Mouse (Mus musculus): ENCODE results near the gene Trim63. TPM values are rescaled to one million over a fixed set of nuclear protein-coding genes. Genes with fewer than 3 reads are reported as not detected.
"Not testable (repeated sequence)": the region's sequence is repeated elsewhere in the genome, so short reads cannot be mapped to it uniquely, and the experiment has no call there.

Gene Trim63
- polyA plus RNA-seq (2012; ENCODE audit: insufficient read depth, low replicate concordance): not detected in 2 replicates

DNA sequence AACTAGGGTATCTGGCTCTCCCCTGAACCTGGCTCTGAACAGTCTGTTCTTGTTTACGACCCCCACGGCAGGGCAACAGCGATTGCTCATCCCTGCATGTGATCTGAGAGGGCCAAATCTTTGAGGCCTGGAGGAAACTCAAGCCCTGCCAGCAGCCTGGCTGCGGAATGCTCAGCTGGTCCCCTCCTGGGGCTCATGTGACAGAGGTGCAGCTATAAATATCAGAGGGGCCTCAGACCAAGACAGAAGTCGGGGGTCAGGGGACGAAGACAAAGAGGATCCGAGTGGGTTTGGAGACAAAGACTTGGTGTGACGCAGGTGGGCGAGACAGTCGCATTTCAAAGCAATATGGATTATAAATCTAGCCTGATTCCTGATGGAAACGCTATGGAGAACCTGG is at the start of gene Trim63:
Trim63 (plus strand) TSS at position 245 of the 400 bp plus-strand sequence.
- Histone ChIP-seq H3K4me3 (replicated peaks) (no peak within 1 kb of the TSS), H3K9me3 (peaks cover 7% of the 10 kb centered on the region), H3K36me3 (replicated peaks; ENCODE audit: low read length) (no peaks in the 10 kb centered on the region), H3K4me1 (0 out of 2 replicates have a peak, but pooled peaks cover 3% of the 10 kb centered on the region), H3K27me3 (replicated peaks) (peaks cover 46% of the 10 kb centered on the region)
- TF ChIP-seq FLI1 (IDR thresholded peaks at IDR 0.05; ENCODE audit: low read length) (no peak), GATA1 (IDR thresholded peaks at IDR 0.05; ENCODE audit: borderline replicate concordance, low read length) (no peak)

DNA sequence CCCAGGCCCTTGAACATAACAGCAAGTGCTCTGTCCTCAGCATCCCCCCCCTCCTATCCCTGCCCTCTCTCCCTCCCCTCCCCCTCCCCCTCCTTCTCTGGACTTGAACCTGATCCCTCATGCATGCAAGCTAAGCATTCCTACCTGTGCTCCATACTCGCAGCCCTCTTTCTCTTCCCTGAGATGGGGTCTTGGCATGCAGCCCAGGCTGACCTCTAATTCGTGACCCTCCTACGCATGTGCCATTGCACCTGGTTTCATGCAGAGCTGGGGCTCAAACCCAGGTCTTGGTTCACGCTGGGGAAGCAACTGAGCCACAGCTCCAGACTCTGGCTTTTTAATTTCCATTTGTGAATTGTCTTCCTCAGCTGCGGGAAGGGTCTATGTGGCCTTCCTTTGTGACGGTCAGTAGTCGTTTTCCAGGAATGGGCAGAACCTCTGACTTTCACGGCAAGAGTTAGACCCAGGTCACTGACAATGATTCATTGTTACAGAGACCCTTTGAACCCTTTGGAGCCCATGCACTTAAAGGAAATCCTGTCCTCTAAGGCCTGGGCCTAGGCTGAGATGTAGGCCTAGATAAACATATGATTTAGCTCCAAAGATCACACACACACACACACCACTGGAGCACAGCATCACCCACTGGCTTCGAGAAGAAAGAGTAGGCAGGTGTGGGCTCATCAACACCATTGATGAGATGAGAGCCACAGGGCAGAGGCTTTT is 48.9 kb upstream of the Trim63 start:
- H3K4me1 ChIP-seq: no peaks in the 10 kb centered on the region
- no peak overlapping the region for H3K4me3 ChIP-seq (replicated peaks)
- peaks cover 24% of the 10 kb centered on the region for H3K9me3 ChIP-seq
- H3K27me3 ChIP-seq (replicated peaks): peaks cover 25% of the 10 kb centered on the region
- no peak for TF ChIP-seq GATA1 (IDR thresholded peaks at IDR 0.05; ENCODE audit: borderline replicate concordance, low read length)
- no peak for TF ChIP-seq FLI1 (IDR thresholded peaks at IDR 0.05; ENCODE audit: low read length)
- H3K36me3 ChIP-seq (replicated peaks; ENCODE audit: low read length): no peaks in the 10 kb centered on the region

DNA sequence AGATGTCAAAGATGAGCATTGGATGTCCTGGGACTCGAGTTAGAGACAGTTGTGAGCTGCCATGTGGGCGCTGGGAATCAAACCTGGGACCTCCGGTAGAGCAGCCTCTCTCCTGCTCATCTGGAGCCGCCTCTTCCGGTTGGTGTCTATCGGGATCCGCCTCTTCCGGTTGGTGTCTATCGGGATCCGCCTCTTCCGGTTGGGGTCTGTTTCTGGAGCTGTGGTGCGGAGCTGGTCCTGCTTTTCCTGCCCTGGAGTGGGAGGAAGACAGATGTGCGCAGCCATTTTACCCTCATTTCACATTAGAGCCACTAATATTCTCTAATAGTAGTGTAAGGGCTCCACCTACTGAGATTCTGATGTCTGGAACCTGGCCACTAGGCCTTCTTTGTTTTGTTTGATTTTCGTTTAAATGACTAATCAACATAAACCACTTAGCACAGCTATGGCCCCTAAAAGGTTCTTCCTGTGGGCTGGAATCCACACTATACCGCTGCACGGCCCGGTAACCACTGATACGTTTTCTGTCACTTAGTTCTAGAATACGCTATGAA is 46.7 kb upstream of the Trim63 start:
- Histone ChIP-seq H3K4me3 (replicated peaks) (no peak overlapping the region), H3K27me3 (replicated peaks) (peaks cover 15% of the 10 kb centered on the region), H3K36me3 (replicated peaks; ENCODE audit: low read length) (no peaks in the 10 kb centered on the region), H3K4me1 (peaks cover 13% of the 10 kb centered on the region), H3K9me3 (peaks cover 13% of the 10 kb centered on the region)
- TF ChIP-seq FLI1 (IDR thresholded peaks at IDR 0.05; ENCODE audit: low read length): no peak
- no peak for TF ChIP-seq GATA1 (IDR thresholded peaks at IDR 0.05; ENCODE audit: borderline replicate concordance, low read length)

DNA sequence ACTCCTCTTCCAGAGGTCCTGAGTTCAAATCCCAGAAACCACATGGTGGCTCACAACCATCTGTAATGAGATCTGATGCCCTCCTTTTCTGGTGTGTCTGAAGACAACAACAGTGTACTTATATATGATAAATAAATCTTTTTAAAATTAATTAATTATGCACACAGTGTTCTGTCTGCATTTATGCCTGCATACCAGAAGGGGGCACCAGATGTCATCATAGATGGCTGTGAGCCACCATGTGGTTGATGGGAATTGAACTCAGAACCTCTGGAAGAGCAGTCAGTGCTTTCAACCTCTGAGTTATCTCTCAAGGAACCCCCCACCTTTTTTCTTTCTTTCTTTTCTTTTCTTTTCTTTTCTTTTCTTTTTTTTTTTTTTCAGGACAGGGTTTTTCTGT is 45.3 kb upstream of the Trim63 start:
- peaks cover 22% of the 10 kb centered on the region for H3K4me1 ChIP-seq
- H3K27me3 ChIP-seq (replicated peaks); H3K36me3 ChIP-seq (replicated peaks; ENCODE audit: low read length); H3K4me3 ChIP-seq (replicated peaks); H3K9me3 ChIP-seq: not testable (repeated sequence)

DNA sequence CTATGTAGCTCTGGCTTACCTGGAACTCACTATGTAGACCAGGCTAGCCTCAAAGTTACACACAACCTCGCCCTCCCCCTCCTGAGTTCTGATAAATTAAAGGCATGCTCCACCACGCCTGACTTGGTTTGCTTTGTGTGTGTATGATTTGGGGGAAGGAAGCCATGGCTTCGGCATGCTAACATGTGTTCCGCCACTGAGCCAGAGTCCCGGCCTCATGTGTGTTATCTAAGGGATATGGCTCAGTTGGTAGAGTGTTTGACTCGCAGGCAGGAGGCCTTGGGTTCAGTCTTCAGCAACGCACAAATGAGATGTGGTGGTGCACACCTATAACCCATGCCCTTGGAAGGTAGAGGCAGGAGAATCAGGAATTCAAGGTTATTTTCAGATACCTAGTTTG is 42.9 kb upstream of the Trim63 start:
- H3K36me3 ChIP-seq (replicated peaks; ENCODE audit: low read length): peaks cover 19% of the 10 kb centered on the region
- peaks cover 3% of the 10 kb centered on the region for H3K27me3 ChIP-seq (replicated peaks)
- peaks cover 3% of the 10 kb centered on the region; the same call in 1 of the 2 replicates for H3K9me3 ChIP-seq
- peaks cover 22% of the 10 kb centered on the region for H3K4me1 ChIP-seq
- H3K4me3 ChIP-seq (replicated peaks): no peak overlapping the region
- TF ChIP-seq FLI1 (IDR thresholded peaks at IDR 0.05; ENCODE audit: low read length) (no peak), GATA1 (IDR thresholded peaks at IDR 0.05; ENCODE audit: borderline replicate concordance, low read length) (no peak)

DNA sequence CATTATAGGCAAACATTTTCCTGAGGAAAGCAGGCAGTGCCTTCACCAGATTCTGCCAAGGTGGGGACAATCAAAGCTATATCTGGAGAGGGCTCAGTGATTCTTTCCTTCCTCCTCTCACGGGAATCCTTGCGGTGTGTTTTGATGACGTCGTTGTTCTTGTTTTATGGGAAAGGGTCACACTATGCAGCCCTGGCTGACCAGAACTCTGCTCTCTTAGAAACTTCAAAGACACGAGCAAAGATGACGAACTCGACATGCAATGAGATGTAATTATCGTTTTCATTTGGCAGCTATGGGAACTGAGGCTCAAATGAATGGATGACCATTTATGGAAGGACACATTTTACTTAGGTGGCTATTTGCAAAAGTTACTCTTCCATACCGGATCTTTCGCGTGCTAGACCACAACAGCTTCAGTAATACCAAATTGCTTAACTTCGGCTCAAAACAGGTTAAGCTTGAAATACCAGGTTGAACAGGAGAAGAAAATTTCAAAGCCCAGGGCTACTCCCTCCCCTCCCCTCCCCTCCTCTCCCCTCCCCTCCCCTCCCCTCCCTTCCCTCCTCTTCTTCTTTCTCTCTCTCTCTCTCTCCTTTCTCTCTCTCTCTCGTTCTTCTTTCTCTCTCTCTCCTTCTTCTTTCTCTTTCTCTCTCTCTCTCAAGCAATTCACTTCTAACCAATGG is 42.0 kb upstream of the Trim63 start:
- peaks cover 28% of the 10 kb centered on the region for H3K36me3 ChIP-seq (replicated peaks; ENCODE audit: low read length)
- peaks cover 3% of the 10 kb centered on the region for H3K27me3 ChIP-seq (replicated peaks)
- H3K4me1 ChIP-seq: peaks cover 22% of the 10 kb centered on the region
- H3K9me3 ChIP-seq: peaks cover 3% of the 10 kb centered on the region; the same call in 1 of the 2 replicates
- H3K4me3 ChIP-seq (replicated peaks): peak overlapping the region; percentile 88
- TF ChIP-seq FLI1 (IDR thresholded peaks at IDR 0.05; ENCODE audit: low read length): no peak
- TF ChIP-seq GATA1 (IDR thresholded peaks at IDR 0.05; ENCODE audit: borderline replicate concordance, low read length): no peak

DNA sequence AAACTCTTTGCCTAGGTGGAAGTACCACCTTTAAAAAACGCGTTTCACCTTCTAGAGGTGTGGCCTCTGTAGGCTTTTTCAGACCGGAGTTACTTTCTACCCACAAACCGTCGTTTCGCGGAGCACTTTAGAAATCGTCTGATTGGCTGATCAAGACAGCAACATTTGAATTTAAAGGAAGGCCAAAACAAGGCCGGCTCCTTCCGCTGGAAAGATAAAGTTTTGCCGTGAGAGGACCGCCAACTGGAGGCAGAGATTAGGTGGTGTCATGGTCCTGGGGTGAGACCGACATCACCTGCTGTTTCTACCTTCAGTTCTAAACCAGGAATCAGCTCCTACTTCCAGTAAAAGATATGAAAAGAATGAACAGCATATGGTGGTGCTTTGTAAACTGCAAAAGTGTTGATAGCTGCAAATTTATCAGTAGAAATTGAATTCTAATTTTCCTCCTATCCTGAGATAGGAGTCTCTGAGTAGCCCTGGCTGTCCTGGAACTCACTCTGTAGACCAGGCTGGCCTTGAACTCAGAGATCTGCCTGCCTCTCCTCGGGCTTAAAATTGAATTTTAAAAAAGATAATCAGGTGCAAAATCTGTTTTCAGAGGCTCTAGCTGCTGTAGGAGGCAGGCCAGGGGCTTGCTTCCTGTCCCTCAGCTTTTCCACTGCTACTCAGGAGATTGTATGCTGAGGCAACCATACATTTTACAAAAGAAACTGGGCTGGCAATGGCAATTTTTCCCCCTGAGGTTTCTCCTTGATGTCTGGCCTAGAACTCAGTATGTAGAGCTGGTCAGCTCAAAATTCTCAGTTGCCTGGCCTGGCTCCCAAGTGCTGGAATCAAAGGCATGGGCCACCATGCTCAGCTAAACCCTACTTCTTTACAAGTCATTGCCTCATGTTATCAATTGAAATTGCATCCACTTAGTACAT is 41.2 kb upstream of the Trim63 start:
- no peaks in the 10 kb centered on the region for H3K9me3 ChIP-seq
- H3K4me3 ChIP-seq (replicated peaks): peak overlapping the region; percentile 88
- TF ChIP-seq GATA1 (IDR thresholded peaks at IDR 0.05; ENCODE audit: borderline replicate concordance, low read length) (no peak), FLI1 (IDR thresholded peaks at IDR 0.05; ENCODE audit: low read length) (no peak)

DNA sequence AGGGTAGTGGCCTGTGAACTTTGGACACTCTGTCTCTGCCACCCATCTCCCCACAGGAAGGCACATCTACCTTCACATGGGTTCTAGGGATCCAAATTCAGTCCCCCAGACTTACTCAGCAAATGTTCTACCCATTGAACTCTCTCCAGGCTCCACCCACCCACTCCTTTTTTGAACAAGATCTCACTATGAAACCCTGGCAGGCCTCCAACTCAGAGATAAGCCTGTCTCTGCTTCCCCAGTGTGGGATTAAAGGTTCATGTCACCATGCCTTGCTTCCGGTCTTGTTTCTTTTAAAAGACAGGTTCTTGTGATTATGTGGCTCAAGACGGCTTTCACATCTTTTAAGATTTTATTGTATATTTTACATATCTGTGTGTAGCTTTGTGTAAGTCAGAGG is 30.0 kb upstream of the Trim63 start:
- Histone ChIP-seq H3K27me3 (replicated peaks) (no peaks in the 10 kb centered on the region), H3K4me1 (peaks cover 47% of the 10 kb centered on the region), H3K4me3 (replicated peaks) (peak overlapping the region; percentile 81), H3K36me3 (replicated peaks; ENCODE audit: low read length) (peaks cover 43% of the 10 kb centered on the region), H3K9me3 (no peaks in the 10 kb centered on the region)
- TF ChIP-seq GATA1 (IDR thresholded peaks at IDR 0.05; ENCODE audit: borderline replicate concordance, low read length) (no peak), FLI1 (IDR thresholded peaks at IDR 0.05; ENCODE audit: low read length) (no peak)

More for the DNA sequence above, 41.2 kb upstream of the Trim63 start:
- H3K36me3 ChIP-seq (replicated peaks; ENCODE audit: low read length): peaks cover 36% of the 10 kb centered on the region
- peaks cover 3% of the 10 kb centered on the region for H3K27me3 ChIP-seq (replicated peaks)
- H3K4me1 ChIP-seq: peaks cover 22% of the 10 kb centered on the region
